Mouse (Mus musculus): ENCODE results near the gene Mylip. TPM values are rescaled to one million over a fixed set of nuclear protein-coding genes. Genes with fewer than 3 reads are reported as not detected.

The Mylip gene
- polyA plus RNA-seq, 1 experiment = 10.6 TPM

DNA sequence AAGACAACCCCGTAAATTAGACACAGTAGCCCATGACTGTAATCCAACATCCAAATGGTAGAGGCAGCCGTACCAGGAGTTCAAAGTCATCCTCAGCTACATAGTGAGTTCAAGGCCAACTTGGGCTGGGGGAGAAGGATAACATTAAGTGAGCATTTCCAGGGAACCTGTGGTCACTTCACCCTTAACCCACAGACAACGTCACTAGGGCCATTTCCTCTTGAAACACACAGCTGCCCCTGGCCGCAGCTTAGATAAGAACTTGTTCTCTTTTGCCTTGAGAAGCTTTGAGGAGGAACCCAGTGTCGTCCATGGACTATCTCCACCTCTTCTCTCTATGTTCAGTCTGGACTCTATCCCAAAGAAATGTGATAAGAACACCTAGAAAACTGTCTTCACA, 31.3 kb upstream of the Mylip start:
- H3K4me1 ChIP-seq (ENCODE audit: control insufficient read depth, insufficient read depth, low read length) = no peaks in the 10 kb centered on the region
- no peaks in the 10 kb centered on the region for H3K27me3 ChIP-seq (ENCODE audit: control insufficient read depth, insufficient read depth, low read length)
- H3K4me3 ChIP-seq (replicated peaks; ENCODE audit: insufficient read depth, low read depth, low read length) = no peak overlapping the region
- H3K27ac ChIP-seq (ENCODE audit: insufficient read depth, low read length) = no peak overlapping the region
- TF ChIP-seq CTCF (IDR thresholded peaks at IDR 0.05; ENCODE audit: borderline replicate concordance, insufficient read depth, low read depth, low read length) = no peak
- TF ChIP-seq POLR2A (IDR thresholded peaks at IDR 0.05; ENCODE audit: borderline replicate concordance, insufficient read depth, low read length) = no peak
- WGBS = 91% methylated on average over 5 of the region's 5 CpGs
- no peak for DNase-seq

DNA sequence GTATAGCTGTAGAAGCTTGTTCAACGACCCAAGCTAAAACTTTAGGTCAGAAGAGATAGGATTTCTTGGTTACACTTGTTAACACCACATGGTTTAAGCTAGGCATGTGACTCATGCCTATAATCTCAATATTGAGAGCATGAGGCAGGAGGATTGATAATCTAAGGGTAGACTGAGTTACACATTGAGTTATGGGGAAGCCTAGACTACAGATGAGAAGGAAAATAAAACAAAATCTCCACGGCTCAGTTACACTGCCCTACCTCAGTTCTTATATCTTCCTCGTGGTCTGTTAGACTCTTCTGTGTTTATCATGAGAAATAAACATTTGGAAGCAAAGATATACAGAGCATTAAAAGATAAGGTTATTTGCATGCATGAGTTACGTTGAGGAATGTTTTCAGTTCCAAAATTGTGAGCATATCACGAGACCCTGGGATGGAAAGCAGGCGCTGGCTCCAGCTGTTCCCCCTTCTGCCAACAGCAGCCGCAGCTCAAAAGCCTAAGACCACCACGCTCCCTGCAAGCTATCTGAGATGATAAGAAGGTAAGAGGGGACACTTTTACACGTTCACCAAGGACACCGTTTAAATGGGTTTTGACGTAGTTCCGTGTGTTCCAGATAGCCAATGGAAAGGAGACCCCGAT, 30.7 kb upstream of the Mylip start:
- no peaks in the 10 kb centered on the region for H3K4me1 ChIP-seq (ENCODE audit: control insufficient read depth, insufficient read depth, low read length)
- 86% methylated on average over 13 of the region's 13 CpGs for WGBS
- no peaks in the 10 kb centered on the region for H3K27me3 ChIP-seq (ENCODE audit: control insufficient read depth, insufficient read depth, low read length)
- TF ChIP-seq POLR2A (IDR thresholded peaks at IDR 0.05; ENCODE audit: borderline replicate concordance, insufficient read depth, low read length) = no peak
- no peak for TF ChIP-seq CTCF (IDR thresholded peaks at IDR 0.05; ENCODE audit: borderline replicate concordance, insufficient read depth, low read depth, low read length)
- H3K4me3 ChIP-seq (replicated peaks; ENCODE audit: insufficient read depth, low read depth, low read length) = no peak overlapping the region
- H3K27ac ChIP-seq (ENCODE audit: insufficient read depth, low read length) = no peak overlapping the region
- no peak for DNase-seq

DNA sequence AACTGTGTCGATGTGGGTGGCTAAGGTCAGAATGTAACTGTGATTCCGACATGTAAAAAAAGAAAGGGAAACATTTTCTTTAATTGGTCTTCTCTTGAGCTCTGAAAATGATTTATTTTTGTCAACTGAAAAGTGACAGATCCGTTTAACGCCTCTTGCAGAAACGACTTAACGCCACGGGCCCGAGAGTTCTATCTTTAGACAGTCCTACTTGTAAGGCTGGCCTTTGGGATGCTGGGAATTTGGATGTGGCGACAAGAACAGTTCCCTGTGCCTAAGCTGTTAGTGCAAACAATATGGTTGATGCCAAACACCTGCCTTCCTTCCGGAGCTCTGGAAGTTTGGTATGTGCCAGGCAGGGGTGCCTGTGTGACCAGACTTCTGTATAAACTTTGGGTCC, 23.8 kb upstream of the Mylip start:
- no peak overlapping the region for H3K27ac ChIP-seq (ENCODE audit: insufficient read depth, low read length)
- H3K4me3 ChIP-seq (replicated peaks; ENCODE audit: insufficient read depth, low read depth, low read length) = no peak overlapping the region
- no peak for TF ChIP-seq CTCF (IDR thresholded peaks at IDR 0.05; ENCODE audit: borderline replicate concordance, insufficient read depth, low read depth, low read length)
- H3K27me3 ChIP-seq (ENCODE audit: control insufficient read depth, insufficient read depth, low read length) = no peaks in the 10 kb centered on the region
- H3K4me1 ChIP-seq (ENCODE audit: control insufficient read depth, insufficient read depth, low read length) = no peaks in the 10 kb centered on the region
- WGBS = 85% methylated on average over 10 of the region's 10 CpGs
- DNase-seq = no peak

DNA sequence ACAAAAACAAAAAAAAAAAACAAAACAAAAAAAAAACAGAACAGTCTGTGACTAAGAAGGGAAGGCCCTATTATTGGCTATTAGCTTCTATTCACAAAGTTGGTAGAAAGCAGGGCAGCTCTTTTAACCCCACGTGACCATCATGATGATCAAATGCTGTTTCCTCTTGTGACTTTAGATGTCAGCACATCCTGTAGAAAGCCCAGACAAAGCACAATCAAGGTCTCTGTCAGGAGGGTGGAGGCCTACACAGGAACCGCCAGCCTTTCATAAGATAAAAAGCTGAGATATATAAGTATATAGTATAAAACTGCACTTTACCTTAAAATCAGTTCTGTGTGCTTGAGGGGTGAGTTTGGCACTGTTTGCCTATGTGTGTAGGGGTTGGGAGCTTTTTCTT, 17.9 kb upstream of the Mylip start:
- H3K4me3 ChIP-seq (replicated peaks; ENCODE audit: insufficient read depth, low read depth, low read length) = no peak overlapping the region
- 88% methylated on average over 2 of the region's 2 CpGs for WGBS
- H3K4me1 ChIP-seq (ENCODE audit: control insufficient read depth, insufficient read depth, low read length) = no peaks in the 10 kb centered on the region
- TF ChIP-seq POLR2A (IDR thresholded peaks at IDR 0.05; ENCODE audit: borderline replicate concordance, insufficient read depth, low read length) = no peak
- TF ChIP-seq CTCF (IDR thresholded peaks at IDR 0.05; ENCODE audit: borderline replicate concordance, insufficient read depth, low read depth, low read length) = no peak
- no peak for DNase-seq
- H3K27ac ChIP-seq (ENCODE audit: insufficient read depth, low read length) = no peak overlapping the region
- no peaks in the 10 kb centered on the region for H3K27me3 ChIP-seq (ENCODE audit: control insufficient read depth, insufficient read depth, low read length)

DNA sequence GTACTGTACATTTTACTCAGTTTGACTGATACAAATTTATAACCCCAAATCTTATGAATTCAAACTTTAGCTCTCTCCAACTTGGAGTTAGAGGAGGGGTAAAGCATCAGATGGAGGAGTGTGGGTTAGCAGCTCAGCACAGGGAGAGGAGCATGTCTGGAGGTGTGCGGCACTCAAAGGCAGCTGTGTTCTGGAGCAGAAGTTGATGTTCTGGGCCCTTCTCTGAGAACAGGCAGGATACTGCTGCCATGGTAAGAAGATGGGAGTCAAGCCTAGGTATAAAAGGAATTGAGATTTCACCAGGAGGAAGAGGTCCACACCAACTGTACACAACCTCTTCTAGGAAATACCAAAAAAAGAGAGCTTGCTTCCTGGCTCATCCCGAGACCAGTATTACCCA, 17.1 kb upstream of the Mylip start:
- 95% methylated on average over 2 of the region's 2 CpGs for WGBS

DNA sequence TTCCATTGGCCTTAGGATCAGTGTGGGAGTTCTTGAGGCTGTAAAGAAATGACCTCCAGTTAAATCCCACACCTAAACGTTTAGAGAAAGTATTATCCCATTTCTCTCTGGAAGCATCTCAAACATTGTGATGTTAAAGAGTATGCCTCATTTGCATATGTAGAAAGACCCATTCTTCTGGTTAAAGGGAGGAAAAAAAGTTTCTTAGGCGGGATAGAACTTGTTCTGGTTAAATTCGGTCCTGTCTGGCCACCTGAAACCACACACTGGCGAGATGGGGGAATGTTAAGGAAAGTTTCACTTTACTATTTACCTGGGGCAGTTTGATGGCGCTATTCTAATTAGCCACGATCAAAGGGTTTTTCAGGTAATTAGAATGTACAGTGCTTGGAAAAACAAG, 14.7 kb upstream of the Mylip start:
- no peak overlapping the region for H3K27ac ChIP-seq (ENCODE audit: insufficient read depth, low read length)
- H3K4me3 ChIP-seq (replicated peaks; ENCODE audit: insufficient read depth, low read depth, low read length) = no peak overlapping the region
- no peaks in the 10 kb centered on the region for H3K27me3 ChIP-seq (ENCODE audit: control insufficient read depth, insufficient read depth, low read length)
- 60% methylated on average over 6 of the region's 6 CpGs for WGBS
- no peaks in the 10 kb centered on the region for H3K4me1 ChIP-seq (ENCODE audit: control insufficient read depth, insufficient read depth, low read length)
- DNase-seq = no peak
- TF ChIP-seq CTCF (IDR thresholded peaks at IDR 0.05; ENCODE audit: borderline replicate concordance, insufficient read depth, low read depth, low read length) = no peak

More for the DNA sequence above, 17.1 kb upstream of the Mylip start:
- no peak for DNase-seq
- H3K27me3 ChIP-seq (ENCODE audit: control insufficient read depth, insufficient read depth, low read length) = no peaks in the 10 kb centered on the region
- H3K4me3 ChIP-seq (replicated peaks; ENCODE audit: insufficient read depth, low read depth, low read length) = no peak overlapping the region
- no peaks in the 10 kb centered on the region for H3K4me1 ChIP-seq (ENCODE audit: control insufficient read depth, insufficient read depth, low read length)
- H3K27ac ChIP-seq (ENCODE audit: insufficient read depth, low read length) = no peak overlapping the region
- TF ChIP-seq CTCF (IDR thresholded peaks at IDR 0.05; ENCODE audit: borderline replicate concordance, insufficient read depth, low read depth, low read length) (no peak), POLR2A (IDR thresholded peaks at IDR 0.05; ENCODE audit: borderline replicate concordance, insufficient read depth, low read length) (no peak)

DNA sequence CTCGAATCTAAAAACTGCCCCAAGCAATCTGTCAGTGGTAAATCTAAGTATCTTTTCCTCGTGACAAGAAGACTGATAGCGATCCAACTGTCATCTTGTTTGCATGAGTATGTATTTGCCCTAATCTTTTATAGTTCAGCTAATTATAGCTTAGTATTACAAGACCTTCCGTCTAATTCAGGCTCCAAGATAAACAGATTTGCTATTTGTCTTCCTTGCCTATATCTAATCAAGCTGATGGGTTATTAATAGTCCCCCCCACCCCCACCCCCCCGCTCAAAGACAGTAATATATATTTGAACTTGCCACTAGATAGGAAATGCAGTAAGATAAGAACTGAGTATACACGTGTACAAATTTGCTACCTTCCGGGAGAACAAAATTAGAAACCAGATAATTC, 7.3 kb upstream of the Mylip start:
- TF ChIP-seq CTCF (IDR thresholded peaks at IDR 0.05; ENCODE audit: borderline replicate concordance, insufficient read depth, low read depth, low read length) = no peak
- TF ChIP-seq POLR2A (IDR thresholded peaks at IDR 0.05; ENCODE audit: borderline replicate concordance, insufficient read depth, low read length) = no peak
- H3K4me1 ChIP-seq (ENCODE audit: control insufficient read depth, insufficient read depth, low read length) = no peaks in the 10 kb centered on the region
- WGBS = 88% methylated on average over 7 of the region's 7 CpGs
- H3K27me3 ChIP-seq (ENCODE audit: control insufficient read depth, insufficient read depth, low read length) = no peaks in the 10 kb centered on the region
- no peak for DNase-seq
- no peak overlapping the region for H3K4me3 ChIP-seq (replicated peaks; ENCODE audit: insufficient read depth, low read depth, low read length)
- no peak overlapping the region for H3K27ac ChIP-seq (ENCODE audit: insufficient read depth, low read length)

DNA sequence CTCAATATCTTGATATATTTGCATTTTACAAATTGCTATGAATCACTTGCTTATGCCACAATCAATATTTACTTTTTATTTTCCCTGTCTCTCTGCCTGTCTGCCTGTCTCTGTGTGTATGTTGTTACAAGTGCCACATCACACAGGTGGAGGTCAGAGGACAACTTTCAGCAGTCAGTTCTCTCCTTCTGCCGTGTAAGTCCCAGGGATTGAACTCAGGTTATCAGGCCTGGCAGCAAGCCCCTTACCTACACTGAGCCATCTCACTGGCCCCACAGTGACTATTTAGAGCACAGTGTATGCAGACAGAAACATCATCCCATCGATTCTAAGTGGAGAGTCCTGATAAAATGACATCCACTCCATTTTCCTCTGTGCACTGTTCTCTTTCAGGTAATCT, 4.9 kb upstream of the Mylip start:
- TF ChIP-seq CTCF (IDR thresholded peaks at IDR 0.05; ENCODE audit: borderline replicate concordance, insufficient read depth, low read depth, low read length) (no peak), POLR2A (IDR thresholded peaks at IDR 0.05; ENCODE audit: borderline replicate concordance, insufficient read depth, low read length) (no peak)
- no peak for DNase-seq
- H3K27me3 ChIP-seq (ENCODE audit: control insufficient read depth, insufficient read depth, low read length) = no peaks in the 10 kb centered on the region
- no peaks in the 10 kb centered on the region for H3K4me1 ChIP-seq (ENCODE audit: control insufficient read depth, insufficient read depth, low read length)
- 85% methylated on average over 2 of the region's 2 CpGs for WGBS
- no peak overlapping the region for H3K4me3 ChIP-seq (replicated peaks; ENCODE audit: insufficient read depth, low read depth, low read length)
- no peak overlapping the region for H3K27ac ChIP-seq (ENCODE audit: insufficient read depth, low read length)
